Mouse (Mus musculus): ENCODE measurements around the gene Pfas.

DNA sequence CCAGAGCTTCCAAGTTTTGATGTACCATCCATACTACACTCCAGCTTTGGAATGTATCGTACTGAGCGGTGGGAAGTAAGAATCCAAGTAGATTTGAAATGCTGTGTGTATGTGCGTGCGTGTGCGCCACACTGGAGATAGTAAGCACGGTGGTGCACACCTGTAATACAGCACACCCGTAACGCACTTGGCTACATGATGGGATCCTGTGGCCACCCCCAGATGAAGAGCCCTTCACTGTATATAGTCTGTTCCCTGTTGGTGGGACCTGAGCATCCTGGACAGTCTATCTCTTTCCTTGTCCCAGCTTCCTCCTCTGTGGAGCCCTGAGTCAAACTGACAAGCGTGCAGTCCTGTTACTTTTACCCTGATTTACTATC, 38.1 kb upstream of the Pfas start:
- no peak for TF ChIP-seq CTCF (IDR thresholded peaks at IDR 0.05; ENCODE audit: control insufficient read depth, insufficient read depth, insufficient replicate concordance, low read depth, low read length)
- TF ChIP-seq POLR2A (IDR thresholded peaks at IDR 0.05; ENCODE audit: control insufficient read depth, low read depth, low read length) = no peak; the same call in 1 of the 2 replicates

All from testis, adult 2 months (tissue).